Mouse (Mus musculus) G1E-ER4 (cell line): ENCODE results near the gene Col4a6. TPM values are rescaled to one million over a fixed set of nuclear protein-coding genes. Genes with fewer than 3 reads are reported as not detected.

ENCODE experiments used
- GATA1 ChIP-seq: IDR thresholded peaks from one replicate; pipeline ENCODE4 v1.8.0; 2012; ENCODE audit warnings: low read length, inconsistent platforms
- polyA plus RNA-seq: library from polyadenylated mRNA; stranded (reverse); fragments of >175 nt; gene quantifications from 2 replicates; pipeline ENCODE4 v1.2.3, GENCODE M21; 2012

Col4a6 gene
- polyA plus RNA-seq, 1 experiment: not detected

DNA sequence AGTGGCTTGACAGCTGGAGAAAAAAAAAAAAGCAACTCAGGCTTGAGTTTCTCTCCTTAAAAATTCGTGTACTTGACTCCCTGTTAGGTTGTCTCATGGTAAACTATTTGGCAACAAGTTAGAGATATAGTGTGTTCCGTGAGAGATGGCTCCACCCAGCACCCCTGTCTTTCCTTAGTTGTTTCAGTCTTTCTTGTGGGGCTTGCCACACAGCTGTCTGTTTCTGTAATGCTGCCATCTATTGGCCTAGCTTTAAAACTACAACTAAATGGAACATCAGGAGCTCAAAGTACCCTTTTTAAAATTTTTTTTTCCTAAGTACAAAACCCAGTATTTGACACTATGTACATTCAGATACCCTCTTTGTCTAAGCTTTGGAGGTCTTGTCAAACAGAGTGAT lies 317.2 kb downstream of the Col4a6 start:
- no peak for TF ChIP-seq GATA1

DNA sequence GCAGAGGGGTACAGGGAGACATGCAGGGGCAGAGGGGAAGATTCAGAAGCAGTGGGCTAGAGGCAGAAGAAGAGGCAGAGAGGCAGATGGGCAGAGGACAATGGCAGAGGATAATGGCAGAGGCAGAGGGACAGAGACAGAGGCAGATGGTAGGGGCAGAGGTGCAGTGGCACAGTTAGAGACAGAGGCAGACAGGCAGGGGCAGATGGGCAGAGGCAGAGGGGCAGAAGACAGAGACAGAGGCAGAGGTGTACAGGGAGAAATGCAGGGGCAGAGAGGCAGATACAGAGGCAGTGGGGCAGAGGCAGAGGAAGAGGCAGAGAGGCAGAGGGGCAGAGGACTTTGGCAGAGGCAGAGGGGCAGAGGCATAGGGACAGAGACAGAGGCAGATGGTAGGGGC lies 322.7 kb downstream of the Col4a6 start:
- no peak for TF ChIP-seq GATA1

- TF ChIP-seq GATA1: no peak
Measured at GRCm38 (mm10) chrX:141150290-141150689, 323.6 kb downstream of the Col4a6 start.

DNA sequence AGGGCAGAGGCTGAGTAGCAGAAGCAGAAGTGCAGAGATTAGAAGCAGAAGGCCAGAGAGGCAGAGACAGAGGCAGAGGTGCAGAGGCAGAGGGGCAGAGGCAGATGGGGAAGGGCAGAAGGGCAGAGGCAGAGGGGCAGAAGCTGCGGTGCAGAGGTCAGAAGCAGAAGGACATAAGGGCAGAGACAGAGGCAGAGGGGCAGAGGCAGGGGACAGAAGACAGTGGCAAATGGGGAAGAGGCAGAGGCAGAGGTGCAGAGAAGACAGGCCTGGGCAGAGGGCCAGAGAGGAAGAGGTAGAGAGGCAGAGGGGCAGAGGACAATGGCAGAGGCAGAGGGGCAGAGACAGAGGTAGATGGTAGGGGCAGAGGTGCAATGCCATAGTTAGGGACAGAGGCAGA lies 324.2 kb downstream of the Col4a6 start:
- TF ChIP-seq GATA1: no peak

Other genes with a start within 250 kb of the Col4a6 start
- not detected in 2 replicates for gene Col4a5, start 1.3 kb upstream of the Col4a6 start, polyA plus RNA-seq